Mouse (Mus musculus): ENCODE measurements around the gene Klhl2. TPM values are rescaled to one million over a fixed set of nuclear protein-coding genes. Genes with fewer than 3 reads are reported as not detected.

The Klhl2 gene
- 100 to 1,000 TPM; 166 to 172 TPM for total RNA-seq (2021)

DNA sequence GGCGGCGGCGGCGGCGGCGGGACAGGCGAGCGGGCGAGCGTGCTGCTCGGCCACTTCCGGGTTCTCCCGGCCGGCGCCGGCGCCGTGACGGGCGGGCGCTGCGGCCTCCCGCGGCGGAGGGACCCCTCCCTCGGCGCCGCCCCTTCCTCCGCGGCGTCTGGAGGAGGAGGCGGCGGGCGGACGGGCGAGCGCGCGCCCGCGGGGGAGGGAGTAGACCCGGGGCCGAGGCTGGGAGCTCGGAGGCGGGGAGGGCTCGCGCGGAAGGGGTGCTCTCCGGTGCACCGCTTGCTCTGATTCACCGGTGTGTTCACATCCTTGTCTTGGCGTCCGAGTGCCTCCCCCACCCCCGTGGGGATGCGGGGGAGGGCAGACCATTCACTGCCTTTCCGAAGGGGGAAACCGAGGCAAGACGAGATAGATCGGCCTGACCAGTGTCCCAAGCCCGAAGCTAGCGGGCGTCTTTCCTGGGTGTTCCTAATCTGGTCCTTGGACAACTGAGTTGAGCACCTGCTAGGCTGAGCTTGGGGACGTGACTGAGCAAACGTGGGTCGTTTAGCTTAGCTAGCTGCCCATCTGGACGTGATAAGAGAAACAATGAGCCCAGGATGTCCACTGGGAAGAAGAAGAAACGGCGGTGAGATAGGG, at the start of gene Klhl2:
Gene Klhl2, minus strand, starts transcription at position 121 of the 645 bp plus-strand sequence.
- intact Hi-C loops (cut with DNase I) = loop anchor here (2.0 to 5.0 kb wide), 2 partner anchors 21 to 92 kb away; no protein-coding TSS in a partner anchor
- DNase-seq (ENCODE audit: low spot score in 2 of 2) = peak; percentile 79 to 83

DNA sequence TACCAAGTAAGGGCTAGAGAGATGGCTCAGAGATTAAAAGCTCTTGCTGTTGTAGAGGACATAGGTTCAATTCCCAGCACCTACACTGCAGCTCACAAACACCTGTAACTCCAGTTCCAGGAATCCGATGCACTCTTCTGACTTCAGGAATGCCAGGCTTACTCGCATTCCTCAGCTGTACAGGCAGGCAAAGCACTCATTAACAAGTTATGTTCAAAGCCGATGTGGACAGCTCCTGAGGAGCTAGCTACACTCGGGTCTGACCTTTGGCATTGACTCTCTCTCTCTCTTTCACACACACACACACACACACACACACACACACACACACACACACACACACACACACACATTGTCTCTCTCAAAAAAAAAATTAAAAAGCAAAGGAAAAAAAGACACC, 48.9 kb upstream of the Klhl2 start:
- intact Hi-C loops (cut with DNase I) = no loop called here
- DNase-seq (ENCODE audit: low spot score in 2 of 2) = no peak

DNA sequence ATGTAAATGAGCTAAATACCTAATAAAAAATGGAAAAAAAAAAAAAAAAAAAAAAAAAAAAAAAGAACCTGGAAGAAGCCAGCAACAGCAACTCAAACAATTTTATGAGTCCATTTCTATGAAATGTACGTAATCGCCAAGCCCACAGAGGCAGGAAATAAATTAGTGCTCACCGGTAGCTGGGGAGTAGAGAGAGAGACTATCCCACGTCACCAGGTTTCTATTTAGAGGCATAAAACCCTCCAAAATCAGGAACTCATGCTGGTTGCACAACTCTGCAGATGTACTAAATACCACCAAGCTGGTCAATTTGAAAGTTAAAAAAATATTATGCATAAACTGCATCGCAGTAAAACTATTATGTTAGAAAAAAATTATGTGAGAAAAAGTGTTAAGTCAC, 46.9 kb upstream of the Klhl2 start:
- no peak for DNase-seq (ENCODE audit: low spot score in 2 of 2)
- intact Hi-C loops (cut with DNase I) = no loop called here

DNA sequence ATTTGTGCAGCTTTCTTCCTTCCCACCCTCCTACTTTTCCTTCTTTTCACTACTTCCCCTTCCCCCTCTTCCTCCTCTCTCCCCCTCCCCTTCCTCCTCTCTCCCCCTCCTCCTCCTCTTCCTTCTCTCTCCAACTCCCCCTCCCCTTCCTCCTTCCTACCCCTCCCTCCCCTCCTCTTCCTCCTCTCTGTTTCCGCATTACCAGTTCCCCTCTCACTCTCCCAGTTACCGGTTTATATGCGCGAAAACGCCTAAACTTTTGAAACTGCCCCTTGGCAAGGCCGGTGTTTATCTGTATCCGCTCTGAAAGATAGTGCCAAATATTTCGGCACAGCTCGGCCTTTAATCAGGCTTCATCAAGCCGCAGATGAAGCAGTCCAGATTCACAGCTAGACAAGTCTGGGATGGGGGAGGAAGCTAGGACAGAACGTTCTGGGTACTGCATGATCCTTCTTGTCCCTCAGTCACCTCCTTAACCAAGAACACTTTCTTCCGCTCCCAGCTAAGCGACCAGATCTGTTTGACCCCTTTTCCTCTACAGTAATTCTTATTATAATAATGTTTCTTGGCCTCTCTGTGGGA, 30.9 kb upstream of the Klhl2 start:
- DNase-seq (ENCODE audit: low spot score in 2 of 2) = peak in 1 of 2 experiments; percentile 45
- intact Hi-C loops (cut with DNase I) = no loop called here

DNA sequence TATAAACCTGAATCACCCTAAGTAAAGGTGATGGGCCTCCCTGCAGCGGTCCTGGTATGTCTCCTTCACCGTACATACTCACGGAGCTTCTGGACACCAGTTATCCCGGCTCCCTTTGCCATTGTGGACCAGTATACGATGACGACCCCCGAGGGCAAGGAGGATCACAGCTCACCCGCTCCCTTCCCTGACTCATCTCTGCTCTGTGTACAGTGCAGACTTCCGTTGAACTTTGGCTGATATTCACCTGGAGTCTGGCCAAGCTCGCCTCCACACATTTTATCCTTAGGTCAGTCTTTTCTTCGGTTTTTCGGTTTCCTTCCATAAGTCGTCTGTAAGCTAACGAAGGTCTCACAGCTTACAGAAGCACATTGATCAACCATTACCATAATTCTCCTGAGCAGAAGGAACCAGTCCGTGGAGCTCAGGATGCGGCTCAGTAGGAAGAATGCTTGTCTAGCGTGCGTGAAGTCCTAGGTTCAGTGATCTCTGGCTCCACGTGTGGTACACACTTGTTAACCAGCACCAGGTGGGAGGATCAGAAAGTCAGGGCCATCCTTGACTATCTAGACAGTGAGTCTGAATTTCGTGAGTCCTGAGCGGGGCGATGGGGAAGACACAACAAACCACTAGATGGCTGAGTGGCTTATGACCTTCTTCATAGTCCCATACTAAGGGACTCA, 28.0 kb upstream of the Klhl2 start:
- intact Hi-C loops (cut with DNase I) = no loop called here
- DNase-seq (ENCODE audit: low spot score in 2 of 2) = no peak

DNA sequence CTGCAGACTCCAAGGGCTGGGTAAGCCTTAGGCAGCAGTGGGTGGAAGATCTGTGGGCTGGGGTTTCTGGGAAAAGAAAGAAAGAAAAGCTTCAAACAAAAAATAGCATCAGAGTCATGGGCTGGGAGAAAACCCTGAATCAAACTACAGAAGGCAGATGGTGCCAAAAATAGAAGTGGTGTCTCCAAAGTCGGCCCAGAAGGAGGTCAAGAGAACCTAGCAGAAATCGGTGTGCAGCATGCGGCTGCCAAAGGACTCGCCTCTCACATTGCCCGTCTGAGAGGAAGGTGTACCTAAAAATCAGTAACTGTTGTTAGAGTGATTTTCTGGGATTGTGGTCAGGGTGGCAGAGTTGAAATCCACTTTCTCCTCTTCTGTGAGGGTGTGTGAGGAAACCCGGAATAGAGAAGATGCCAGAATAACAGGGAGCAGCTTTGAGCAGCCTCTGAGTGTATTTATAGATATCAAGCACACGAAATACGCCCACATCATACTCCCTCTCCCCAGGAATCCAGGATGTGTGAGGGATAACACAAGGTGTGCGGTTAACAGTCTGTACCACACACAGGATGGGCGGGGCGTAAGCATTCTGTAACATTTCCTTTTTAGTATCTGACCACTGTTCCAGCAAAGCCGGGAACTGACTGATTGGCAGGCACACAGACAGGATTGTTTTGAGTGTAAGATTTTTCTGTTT, 21.8 kb upstream of the Klhl2 start:
- intact Hi-C loops (cut with DNase I) = loop anchor here (2.0 kb wide), 2 partner anchors 21 to 55 kb away; partner anchors contain the start of gene Klhl2
- peak; percentile 61 to 75 for DNase-seq (ENCODE audit: low spot score in 2 of 2)

DNA sequence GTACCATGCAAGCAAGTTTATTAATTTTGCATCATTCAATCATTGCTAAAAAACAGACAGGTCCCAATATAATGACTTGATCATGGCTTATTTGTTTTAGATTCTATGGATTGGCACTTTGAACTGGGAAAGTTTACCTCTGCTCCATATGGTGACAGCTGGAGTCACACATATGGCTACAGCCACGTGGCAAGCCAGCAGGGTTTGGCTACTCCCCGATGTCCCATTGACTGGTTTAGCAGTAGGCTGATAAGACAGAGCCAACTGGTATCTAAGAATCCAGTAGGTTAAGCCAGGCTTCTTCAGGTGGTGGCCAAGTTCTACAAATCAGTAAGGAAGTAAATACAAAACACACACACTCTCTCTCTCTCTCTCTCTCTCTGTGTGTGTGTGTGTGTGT, 20.4 kb upstream of the Klhl2 start:
- DNase-seq (ENCODE audit: low spot score in 2 of 2) = no peak
- intact Hi-C loops (cut with DNase I) = loop anchor here (2.0 kb wide), 2 partner anchors 19 to 57 kb away; partner anchors contain the start of gene Klhl2

DNA sequence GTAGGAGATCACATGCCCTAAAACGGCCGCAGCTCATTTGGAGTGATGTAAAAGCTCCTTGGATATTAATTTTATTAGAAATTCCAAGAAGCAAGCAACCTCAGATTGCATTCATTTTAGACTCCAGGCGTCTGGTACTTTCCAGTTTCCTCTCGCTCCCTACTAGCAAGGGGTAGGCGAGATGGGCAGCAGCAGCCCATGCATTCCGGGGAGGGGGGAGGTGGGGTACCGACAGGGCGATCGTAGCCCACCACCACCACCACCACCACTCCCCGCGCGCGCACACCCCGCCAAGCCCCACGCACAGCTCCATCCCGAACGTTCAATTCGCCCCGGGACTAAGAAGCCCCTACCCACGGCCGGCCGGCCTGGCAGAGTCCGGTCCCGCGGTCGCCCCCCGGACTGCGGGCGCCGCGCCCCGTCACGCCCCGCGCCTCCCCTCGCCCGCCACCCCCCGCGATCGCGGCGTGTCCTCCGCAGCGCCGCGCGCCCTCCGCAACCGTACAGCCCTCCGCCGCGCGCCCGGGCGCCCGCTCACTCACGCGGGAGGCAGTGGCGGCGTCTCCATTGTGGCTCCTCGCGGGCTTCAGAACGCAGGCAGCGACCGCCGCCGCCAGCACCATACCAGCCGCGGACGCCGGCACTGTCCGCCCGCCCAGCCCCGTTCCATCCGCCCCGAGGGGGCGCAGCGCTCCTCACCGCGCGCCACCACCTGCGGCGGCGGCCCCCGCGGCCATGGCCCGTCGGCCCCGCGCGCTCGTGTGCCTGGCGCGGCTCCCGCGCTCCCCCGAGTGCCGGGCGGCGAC, 523 bp downstream of the Klhl2 start:
- no peak for DNase-seq (ENCODE audit: low spot score in 2 of 2)
- intact Hi-C loops (cut with DNase I) = loop anchor here (5.0 kb wide), 1 partner anchor 93 kb away; no protein-coding TSS in a partner anchor

DNA sequence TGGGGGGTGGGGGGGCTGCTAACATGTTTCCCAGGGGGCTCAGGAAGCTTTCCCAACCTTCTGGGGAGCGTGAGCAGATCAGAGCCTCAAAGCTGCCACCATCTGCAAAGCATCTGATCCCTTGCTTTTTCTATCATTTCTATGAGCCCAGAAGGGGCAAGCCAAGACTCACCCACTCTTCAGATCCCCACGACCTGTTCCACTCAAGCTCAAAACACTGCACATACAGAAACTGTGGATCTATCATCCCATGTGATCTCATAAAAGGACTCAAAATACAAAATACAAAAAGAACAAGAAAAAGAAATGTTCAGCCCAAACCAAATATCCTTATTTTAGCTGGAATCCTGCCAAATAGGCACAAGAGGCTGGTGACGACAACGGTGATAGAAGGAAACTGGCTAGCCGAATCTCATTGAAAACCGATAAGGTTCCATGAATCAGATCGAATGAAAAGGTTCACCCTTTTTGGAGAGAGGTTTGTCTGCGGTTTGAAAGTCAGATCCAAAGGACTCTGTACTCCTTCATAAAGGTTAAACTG, 1.5 kb downstream of the Klhl2 start:
- DNase-seq (ENCODE audit: low spot score in 2 of 2) = no peak
- intact Hi-C loops (cut with DNase I) = loop anchor here (5.0 kb wide), 1 partner anchor 94 kb away; no protein-coding TSS in a partner anchor

DNA sequence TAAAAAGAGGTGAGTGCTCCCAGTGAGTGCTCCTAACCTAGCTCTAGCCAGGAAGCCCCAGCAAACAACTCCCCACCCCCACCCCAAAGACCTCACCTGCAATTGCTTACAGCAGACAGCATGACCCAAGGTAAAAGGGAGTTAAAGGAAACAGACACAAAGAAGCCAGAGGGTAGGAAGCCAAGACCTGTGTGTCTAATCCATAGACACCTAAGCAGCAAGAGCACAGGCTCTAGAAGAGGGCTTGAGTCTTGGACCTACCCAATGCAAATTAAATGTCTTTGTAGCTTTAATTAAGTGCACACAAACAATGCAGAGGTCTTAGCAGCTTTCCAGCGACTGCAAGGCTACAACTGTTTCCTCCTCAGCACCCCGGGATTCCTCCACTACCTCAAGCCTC, 2.2 kb downstream of the Klhl2 start:
- intact Hi-C loops (cut with DNase I) = loop anchor here (5.0 kb wide), 1 partner anchor 95 kb away; no protein-coding TSS in a partner anchor

DNA sequence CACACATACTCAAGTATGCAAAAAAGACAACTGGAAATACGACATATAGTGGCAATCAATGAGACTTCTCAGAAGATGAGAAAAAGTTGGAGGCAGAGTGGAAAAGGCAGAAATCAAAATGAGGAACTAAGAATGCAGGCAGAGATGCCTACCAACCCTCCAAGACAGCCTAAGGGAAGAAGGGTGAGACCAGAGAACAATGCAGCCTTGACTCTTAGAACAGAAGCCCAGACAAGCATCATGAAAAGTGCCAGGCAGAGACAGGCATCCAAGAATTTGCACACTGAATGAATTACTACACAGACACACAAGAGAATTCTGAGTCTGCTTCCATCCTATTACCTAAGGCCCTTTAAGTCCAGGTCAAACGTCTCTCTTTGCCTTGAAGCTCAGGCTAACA, 2.6 kb downstream of the Klhl2 start:
- DNase-seq (ENCODE audit: low spot score in 2 of 2) = no peak
- intact Hi-C loops (cut with DNase I) = loop anchor here (5.0 kb wide), 1 partner anchor 95 kb away; no protein-coding TSS in a partner anchor

More for the DNA sequence above, 2.2 kb downstream of the Klhl2 start:
- no peak for DNase-seq (ENCODE audit: low spot score in 2 of 2)

DNA sequence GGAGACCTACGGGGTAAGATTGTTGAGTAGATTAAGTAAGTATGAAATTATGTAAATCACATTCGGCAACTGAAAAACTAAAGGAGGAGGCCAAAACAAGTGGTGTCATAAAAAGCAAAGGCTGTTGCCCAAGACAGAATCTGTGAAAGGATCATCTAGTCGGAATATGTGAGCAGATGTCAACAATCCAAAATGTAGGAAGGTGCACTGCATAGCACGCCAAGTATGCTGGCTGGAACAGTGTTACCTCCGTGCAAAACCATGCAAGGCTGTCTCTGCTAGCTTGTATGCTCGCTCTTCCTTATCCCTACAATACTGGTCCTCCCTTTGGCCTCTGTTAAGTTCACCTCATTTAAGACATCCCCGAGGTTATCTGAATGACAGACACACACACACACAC, 4.5 kb downstream of the Klhl2 start:
- intact Hi-C loops (cut with DNase I) = loop anchor here (5.0 kb wide), 1 partner anchor 97 kb away; no protein-coding TSS in a partner anchor
- no peak for DNase-seq (ENCODE audit: low spot score in 2 of 2)

DNA sequence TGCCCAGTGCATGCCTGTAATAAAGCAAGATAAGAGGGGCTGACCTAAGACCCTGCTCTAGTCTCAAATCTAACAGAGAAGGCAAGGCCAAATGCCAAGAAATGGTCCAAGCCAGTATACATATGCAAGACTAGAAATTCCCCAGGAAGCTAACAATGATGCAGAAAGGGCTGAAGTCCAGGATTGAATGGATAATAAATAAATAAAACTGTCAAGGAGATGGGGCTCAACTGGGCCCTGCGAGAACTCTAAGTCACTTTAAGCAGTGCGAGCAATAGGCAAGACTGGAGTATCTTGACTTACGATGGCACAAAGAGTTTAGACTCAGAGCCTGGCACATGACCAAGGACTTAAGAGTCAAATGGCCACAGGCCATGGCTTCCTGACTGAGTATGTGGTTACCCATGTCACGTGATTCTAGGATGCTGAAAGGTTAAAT, 5.8 kb downstream of the Klhl2 start:
- intact Hi-C loops (cut with DNase I) = no loop called here
- no peak for DNase-seq (ENCODE audit: low spot score in 2 of 2)

DNA sequence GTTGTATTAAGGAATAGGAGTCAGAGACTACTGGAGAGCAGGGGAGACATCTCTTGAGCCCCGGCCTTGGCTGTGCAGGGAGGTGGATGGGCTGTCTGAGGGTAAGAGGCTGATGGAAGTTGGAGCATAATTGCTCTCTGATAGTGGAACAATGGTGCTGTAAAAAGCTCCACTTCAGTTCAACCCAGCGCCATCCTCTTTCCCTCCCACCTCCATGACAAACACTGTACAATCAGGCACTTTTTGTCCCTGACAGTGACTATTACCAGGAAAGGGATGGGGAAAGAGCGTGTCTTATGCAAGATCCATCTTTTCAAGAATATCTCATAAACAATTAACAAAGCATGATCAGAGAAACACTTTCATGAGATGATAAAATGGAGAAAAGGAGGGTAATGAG, 6.6 kb downstream of the Klhl2 start:
- intact Hi-C loops (cut with DNase I) = no loop called here
- DNase-seq (ENCODE audit: low spot score in 2 of 2) = no peak

DNA sequence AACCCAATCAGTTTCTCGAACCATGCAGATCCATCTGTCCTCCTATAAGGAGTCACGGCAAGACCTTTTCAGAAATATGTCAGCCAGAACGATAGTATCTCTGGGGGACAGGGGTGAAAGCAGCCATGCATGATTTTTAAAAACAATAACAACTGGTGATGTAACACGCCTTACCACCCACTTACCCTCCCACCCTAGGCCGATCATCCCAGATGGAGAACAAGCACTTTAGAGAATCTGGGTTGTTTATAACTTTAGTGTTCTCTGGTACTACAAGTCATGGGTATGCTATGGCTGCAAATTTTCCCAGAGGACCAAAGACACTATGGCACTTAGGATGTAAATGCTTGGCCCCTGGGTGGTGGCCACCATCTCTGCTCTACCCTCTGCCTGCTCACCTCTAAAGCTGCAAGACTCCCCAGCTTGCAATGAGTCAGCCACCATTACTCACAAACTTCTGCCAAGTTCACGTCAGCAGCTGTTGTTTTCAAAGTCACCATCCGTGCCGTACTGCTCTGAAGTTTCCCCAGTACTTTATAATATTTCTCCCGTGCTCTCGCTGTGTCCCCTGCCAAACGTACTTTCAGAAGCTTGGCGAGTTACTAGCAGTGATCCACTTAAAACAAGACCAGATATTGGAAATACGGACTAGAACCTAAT, 7.9 kb downstream of the Klhl2 start:
- intact Hi-C loops (cut with DNase I) = no loop called here
- DNase-seq (ENCODE audit: low spot score in 2 of 2) = no peak

DNA sequence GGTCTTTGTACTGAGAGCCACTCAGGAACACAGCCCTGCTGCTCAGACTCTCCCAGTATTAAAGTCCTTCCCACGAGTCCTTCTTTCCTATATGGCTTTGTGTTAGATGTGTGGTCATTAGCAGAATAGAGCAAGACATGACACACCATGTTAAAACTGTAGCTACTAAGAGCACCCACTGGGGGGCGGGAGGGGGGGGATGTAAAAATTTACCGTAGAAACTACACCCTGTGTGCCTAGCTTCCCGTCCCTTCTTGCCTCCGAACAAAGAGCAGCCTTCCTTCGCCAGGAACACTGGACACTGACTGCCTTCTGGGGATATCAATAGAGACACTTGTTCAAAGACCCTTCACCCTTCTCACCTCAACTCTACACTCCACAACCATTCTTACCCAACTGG, 10.2 kb downstream of the Klhl2 start:
- intact Hi-C loops (cut with DNase I) = no loop called here
- no peak for DNase-seq (ENCODE audit: low spot score in 2 of 2)

DNA sequence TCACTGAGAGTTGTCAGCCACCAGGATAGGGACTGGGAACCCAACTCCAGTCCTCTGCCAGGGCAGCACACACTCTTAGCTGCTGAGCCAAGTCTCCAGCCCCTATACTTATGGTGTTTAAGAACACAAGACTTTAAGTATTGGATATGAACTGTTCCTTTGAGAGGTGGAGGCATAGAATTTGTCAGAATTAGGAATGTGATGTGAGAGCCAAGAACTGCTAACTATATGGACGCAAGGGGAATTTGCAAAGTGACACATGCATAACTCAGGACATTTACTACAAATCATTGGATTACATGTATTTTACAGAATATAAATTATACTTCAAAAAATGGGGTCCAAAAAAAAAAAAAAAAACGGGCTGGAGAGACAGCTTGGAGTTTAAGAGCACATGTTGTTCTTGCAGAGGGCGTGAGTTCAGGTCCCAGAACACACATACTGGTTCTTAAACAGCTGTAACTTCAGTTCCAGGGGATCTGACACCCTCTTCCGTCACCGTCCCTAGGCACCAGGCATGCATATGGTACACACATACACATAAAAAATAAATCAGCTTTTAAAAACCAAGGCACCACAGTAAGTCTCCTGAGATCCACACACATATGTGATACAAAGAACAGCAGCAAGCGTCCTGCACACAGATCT, 14.2 kb downstream of the Klhl2 start:
- intact Hi-C loops (cut with DNase I) = no loop called here
- no peak for DNase-seq (ENCODE audit: low spot score in 2 of 2)
